Mouse (Mus musculus) gastrocnemius, adult 18-20 months (tissue): ENCODE measurements around the gene Ranbp10. TPM values are rescaled to one million over a fixed set of nuclear protein-coding genes. Genes with fewer than 3 reads are reported as not detected.

Experiments
- DNase-seq: peaks from one replicate; pipeline ENCODE4 v3.0.0; 2021; ENCODE audit warnings: low spot score
- long read RNA-seq, 2 experiments: library from polyadenylated mRNA; stranded (forward); transcript quantifications; one replicate each; pipeline ENCODE4 v2.0.0; 2021
- total RNA-seq, 2 experiments: library from RNA; stranded (reverse); gene quantifications; 2 replicates each; pipeline ENCODE4 v1.2.3; 2021

Ranbp10 gene
- total RNA-seq, result 10 to 100 TPM; 25.6 to 27.4 TPM
- long read RNA-seq, experiment 1, full-length matches to known transcripts, result 19 of 36 reads
- long read RNA-seq, experiment 1, partial matches to known transcripts, result 12 of 36 reads
- long read RNA-seq, experiment 1, other reads (novel, unspliced or antisense), result 5 of 36 reads
- long read RNA-seq, experiment 2, full-length matches to known transcripts, result 19 of 36 reads
- long read RNA-seq, experiment 2, partial matches to known transcripts, result 10 of 36 reads
- long read RNA-seq, experiment 2, other reads (novel, unspliced or antisense), result 7 of 36 reads

GRCm38 (mm10) chr8:105826861-105827848, at the start of gene Ranbp10, which contains the start of gene Tsnaxip1:
TSS of gene Ranbp10 (minus strand) at chr8:105827350.
TSS of gene Tsnaxip1 (plus strand) at chr8:105827731.
- peak; percentile 98 for DNase-seq

GRCm38 (mm10) chr8:105874301-105874700, 47.2 kb upstream of the Ranbp10 start:
- peak; percentile 69 for DNase-seq

DNA sequence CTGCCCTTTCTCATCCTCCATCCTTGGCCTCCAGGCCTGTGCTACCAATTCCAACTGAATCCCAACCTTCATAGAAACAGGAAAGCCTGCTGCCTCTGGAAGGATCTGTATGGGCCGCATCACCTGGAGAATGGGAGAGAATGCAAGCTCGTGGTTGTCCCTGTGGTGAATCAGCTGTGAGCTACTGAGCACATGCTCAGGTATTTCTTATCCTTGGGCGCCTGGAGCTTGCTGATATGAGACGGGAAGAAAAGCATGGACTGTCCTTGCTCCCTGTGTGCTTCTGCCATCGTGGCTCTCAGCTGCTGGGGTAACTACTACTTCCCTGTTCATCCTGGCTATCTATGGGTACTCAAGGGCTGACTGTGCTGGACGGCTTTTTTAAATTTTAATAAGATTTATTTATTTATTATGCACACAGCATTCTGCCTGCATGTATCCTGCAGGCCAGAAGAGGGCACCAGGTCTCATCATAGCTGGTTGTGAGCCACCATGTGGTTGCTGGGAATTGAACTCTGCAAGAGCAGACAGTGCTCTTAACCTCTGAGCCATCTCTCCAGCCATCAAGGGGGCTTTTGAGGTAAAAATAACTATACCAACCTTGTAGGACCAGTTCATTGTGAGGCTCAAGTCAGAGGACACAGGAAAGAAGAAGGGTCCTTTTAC, 39.3 kb upstream of the Ranbp10 start:
- no peak for DNase-seq

DNA sequence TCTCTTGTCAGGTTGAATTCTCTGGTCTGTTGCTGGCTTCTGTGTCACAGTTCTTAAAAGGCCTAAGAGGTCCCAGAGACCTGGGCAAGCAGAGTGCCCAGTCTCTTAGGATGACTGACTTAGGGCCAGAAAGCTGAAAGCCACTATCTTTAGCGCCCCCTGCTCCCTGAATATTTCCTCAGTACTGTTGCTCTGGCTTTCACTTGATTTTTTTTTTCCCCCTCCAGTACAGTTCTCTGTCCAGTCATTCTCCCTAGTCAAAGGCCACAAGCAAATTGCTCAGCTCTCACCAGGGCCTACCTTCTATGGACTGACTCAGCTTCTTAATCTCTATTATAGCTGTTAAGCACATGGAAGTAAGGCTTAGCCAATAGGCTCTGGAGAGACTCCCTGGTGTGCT, 34.8 kb upstream of the Ranbp10 start:
- DNase-seq, result no peak

DNA sequence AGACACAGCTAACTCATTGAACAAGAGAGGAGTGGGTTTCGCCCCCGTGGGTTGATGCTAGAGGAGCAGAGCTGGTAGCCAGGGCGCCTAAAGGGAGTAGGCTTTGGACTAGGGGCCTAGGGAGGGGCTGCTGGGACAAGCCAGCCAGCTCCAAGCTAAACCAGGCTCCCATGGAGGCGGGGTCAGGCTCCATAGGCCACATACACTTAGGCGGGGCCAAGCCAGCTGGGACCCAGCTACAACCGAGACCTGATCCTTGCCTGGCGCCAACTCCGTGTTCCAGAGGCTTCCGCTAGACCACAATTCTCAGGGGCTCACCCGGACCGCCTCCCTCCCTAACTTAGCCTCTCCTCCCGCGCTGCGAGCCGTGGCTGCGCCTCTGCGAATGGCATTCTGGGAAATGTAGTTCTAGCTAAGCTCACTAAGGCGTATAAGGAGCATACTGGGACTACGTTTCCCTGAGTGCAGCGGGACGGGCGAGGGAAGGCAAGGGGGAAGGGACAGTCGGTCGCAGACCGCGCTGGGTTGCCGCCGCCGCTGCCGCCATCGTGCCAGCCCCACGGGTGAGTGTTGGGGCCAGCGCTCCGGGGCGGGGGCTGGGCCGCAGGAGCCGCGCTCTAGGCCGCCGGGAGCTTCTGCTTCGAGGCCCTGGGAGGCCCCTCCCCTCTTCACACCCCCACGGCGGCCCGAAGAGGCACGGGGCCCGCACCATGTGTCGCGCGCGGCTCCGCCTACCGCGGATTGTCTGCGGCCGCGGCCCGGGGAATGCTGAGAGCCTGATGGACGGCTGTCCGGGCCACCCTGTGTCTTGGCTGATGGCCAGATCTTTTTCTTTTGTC, 33.2 kb upstream of the Ranbp10 start, which contains the start of gene Nutf2:
TSS of gene Nutf2 (plus strand) at position 438 of the 839 bp plus-strand sequence.
- peak; percentile 98 for DNase-seq

DNA sequence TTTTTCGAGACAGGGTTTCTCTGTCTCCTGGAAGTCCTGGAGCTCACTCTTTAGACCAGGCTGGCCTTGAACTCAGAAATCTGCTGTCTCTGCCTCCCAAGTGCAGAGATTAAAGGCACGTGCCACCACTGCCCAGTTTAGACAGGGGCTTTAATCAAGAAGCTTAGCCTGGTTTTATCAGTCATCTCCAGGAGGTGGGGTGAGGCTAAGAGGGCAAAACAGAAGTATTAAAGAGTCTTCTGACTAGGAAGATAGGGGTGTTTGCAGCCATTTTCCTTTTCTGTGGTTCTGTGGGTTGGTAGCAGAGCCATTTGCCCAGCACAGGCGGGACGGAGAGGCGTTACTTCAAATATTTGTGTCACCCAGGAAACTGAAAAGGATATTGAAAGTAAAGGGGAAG, 32.2 kb upstream of the Ranbp10 start:
- DNase-seq, result no peak

DNA sequence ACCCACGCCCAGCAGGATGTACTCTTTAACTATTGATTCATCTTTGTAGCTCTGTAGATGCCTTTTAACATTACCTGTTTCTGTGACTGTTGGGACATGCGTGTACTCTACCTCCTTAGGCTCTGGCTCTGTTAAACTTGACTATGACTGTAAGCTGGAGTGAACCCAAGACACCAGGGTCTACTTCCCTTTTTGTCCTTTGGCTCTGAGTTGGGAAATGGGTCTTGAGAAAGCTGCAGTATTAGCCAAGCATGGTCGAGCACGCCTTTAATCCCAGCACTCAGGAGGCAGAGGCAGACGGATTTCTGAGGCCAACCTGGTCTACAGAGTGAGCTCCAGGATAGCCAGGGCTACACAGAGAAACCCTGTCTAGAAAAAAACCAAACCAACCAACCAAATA, 31.3 kb upstream of the Ranbp10 start:
- DNase-seq, result no peak

DNA sequence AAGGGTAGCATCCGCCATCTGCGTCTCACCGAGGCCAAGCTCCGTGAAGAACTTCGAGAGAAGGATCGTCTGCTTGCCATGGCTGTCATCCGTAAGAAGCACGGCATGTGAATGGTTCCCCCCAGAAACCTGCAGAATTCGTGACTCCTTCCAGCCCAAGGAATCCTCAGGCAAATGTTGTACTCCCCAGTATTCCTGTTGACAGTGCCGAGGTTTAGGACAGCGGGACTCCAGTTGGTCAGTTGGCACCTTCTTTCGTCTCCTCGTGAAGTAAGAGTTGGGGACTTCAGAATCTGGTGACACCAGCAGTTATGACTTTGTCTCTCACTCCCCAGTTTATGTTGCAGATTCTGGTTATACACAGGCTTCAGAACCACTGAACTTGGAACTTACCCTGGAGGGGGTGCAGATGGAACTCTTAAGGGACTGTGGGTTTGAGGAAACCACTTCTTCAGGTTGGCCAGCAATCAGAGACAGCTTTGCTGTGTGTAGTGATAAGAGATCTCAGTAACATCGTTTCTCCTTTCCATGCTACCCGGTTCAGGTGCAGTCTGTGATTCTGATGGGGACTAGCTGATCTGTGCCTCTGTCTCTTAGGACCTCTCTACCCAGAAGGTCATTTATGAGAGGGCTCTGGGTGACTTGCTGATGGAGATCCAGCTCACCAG, 29.2 kb upstream of the Ranbp10 start:
- no peak for DNase-seq

DNA sequence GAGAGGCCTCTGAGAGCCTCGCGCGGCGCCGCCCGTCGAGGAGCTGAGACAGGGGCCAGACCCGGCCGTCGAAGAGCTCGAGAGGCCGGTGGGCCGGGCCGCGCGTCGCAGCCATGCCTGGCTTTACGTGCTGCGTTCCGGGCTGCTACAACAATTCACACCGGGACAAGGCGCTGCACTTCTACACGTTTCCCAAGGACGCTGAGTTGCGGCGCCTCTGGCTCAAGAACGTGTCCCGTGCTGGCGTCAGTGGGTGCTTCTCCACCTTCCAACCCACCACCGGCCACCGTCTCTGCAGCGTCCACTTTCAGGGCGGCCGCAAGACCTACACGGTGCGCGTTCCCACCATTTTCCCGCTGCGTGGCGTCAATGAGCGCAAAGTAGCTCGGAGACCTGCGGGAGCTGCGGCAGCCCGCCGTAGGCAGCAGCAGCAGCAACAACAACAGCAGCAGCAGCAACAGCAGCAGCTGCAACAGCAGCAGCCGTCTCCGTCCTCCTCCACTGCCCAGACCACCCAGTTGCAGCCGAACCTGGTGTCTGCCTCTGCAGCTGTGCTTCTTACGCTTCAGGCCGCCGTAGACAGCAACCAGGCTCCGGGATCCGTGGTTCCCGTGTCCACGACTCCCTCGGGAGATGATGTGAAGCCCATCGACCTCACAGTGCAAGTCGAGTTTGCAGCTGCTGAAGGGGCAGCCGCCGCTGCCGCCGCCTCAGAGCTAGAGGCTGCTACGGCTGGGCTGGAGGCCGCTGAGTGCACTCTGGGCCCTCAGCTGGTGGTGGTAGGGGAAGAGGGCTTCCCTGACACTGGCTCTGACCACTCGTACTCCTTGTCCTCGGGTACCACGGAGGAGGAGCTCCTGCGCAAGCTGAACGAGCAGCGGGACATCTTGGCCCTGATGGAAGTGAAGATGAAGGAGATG, 28.4 kb upstream of the Ranbp10 start:
- DNase-seq, result peak; percentile 49

- DNase-seq, result peak; percentile 94
These were observed 27.6 kb upstream of the Ranbp10 start, which contains the start of gene Thap11 for GRCm38 (mm10) chr8:105854715-105855216. TSS of gene Thap11 (plus strand) at chr8:105855132.

GRCm38 (mm10) chr8:105854303-105854702, 27.2 kb upstream of the Ranbp10 start:
- no peak for DNase-seq

DNA sequence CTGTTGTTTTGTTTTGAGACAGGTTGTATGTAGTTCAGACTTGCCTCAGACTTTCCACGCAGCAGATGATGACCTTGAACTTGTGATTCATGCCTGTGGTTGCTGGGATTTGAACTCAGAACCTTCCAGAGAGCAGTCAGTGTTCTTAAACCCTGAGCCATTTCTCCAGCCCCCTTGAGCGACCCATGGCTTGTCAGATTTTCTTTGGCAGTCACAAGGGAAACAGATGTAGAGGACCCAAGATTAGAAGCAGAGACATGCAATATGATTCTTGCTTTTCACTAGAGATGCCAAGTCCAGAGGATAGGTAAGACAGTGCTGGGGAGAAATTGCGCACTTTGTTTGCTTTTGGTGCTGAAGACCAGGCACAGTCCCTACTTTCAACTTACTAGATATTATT, 26.0 kb upstream of the Ranbp10 start, which contains the start of gene Cenpt:
TSS of gene Cenpt (minus strand) at position 101 of the 400 bp plus-strand sequence.
- DNase-seq, result no peak

DNA sequence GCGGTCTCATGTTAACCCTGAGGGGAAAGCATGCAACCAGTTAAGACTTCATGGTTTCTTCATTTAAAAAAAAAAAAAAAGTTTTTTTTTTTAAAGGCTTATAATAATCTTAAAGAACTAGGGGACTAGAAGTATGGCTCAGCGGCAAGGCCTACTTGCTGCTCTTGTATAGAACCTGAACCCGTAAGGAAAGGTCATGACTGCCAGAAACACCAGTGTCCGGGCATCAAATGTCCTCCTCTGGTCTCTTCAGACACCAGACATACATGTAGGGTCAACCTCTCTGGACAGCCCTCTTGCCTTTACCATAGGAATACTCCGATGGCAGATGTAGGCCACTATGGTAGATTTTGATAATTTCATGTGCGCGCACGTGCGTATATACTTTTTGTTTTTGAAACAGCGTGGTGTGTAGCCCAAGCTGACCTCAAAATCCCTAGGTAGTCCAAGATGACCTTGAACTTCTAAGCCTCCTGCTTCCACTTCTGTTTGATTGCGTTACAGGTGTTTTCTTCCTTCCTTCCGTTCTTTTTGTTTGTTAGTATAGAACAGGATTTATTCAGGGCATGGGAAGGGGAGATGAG, 25.1 kb upstream of the Ranbp10 start:
- DNase-seq, result no peak

GRCm38 (mm10) chr8:105851651-105852143, 24.5 kb upstream of the Ranbp10 start:
- peak; percentile 92 for DNase-seq

GRCm38 (mm10) chr8:105850611-105851010, 23.5 kb upstream of the Ranbp10 start:
- DNase-seq, result no peak

GRCm38 (mm10) chr8:105850014-105850413, 22.9 kb upstream of the Ranbp10 start:
- no peak for DNase-seq

GRCm38 (mm10) chr8:105846678-105847077, 19.5 kb upstream of the Ranbp10 start:
- DNase-seq, result no peak

DNA sequence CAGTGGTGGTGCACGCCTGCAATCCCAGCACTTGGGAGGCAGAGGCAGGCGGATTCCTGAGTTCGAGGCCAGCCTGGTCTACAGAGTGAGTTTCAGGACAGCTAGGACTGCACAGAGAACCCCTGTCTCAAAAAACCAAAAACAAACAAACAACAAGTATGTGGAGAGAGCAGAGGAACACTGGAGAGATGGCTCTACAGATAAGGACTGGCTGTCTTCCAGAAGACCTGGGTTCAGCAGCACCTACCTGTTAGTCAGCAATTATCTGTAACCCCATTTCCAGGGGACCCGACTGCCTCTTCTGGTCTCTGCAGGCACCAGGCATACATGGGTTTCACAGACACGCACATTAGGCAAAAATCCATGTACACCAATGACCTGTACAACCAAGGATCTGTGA, 12.1 kb upstream of the Ranbp10 start:
- no peak for DNase-seq
